Mouse (Mus musculus) naive thymus-derived CD4-positive, alpha-beta T cell, adult 2 months (primary cell): ENCODE data around the gene Cfap61.

Experiments
- DNase-seq: peaks from one replicate; pipeline ENCODE4 v3.0.0-alpha.2; 2011; ENCODE audit warnings: low read depth

The Cfap61 gene

GRCm38 (mm10) chr2:146147801-146148200, 213.2 kb downstream of the Cfap61 start:
- DNase-seq, result no peak

- no peak for DNase-seq
Observed at GRCm38 (mm10) chr2:146149206-146149974, 214.8 kb downstream of the Cfap61 start.

GRCm38 (mm10) chr2:146168017-146168803, 233.6 kb downstream of the Cfap61 start:
- DNase-seq, result no peak

- DNase-seq, result no peak
Observed at GRCm38 (mm10) chr2:146169492-146169891, 234.9 kb downstream of the Cfap61 start.

- no peak for DNase-seq
Observed at GRCm38 (mm10) chr2:146172106-146172505, 237.5 kb downstream of the Cfap61 start.

- DNase-seq, result no peak
Observed at GRCm38 (mm10) chr2:146174173-146174572, 239.6 kb downstream of the Cfap61 start.

- DNase-seq, result no peak
Observed at GRCm38 (mm10) chr2:146178718-146179117, 244.1 kb downstream of the Cfap61 start.

GRCm38 (mm10) chr2:146183830-146184793, 249.5 kb downstream of the Cfap61 start:
- DNase-seq, result no peak

- no peak for DNase-seq
Observed at GRCm38 (mm10) chr2:146196126-146196525, 261.5 kb downstream of the Cfap61 start.

GRCm38 (mm10) chr2:146197947-146198346, 263.4 kb downstream of the Cfap61 start:
- DNase-seq, result peak; percentile 10

GRCm38 (mm10) chr2:146210968-146211367, 276.4 kb downstream of the Cfap61 start:
- DNase-seq, result no peak

- DNase-seq, result peak; percentile 58
Observed at GRCm38 (mm10) chr2:146214715-146215114, 280.1 kb downstream of the Cfap61 start.

GRCm38 (mm10) chr2:146216111-146217064, 281.8 kb downstream of the Cfap61 start:
- no peak for DNase-seq

- DNase-seq, result no peak
Observed at GRCm38 (mm10) chr2:146217227-146217980, 282.8 kb downstream of the Cfap61 start.

- no peak for DNase-seq
Observed at GRCm38 (mm10) chr2:146218161-146218691, 283.6 kb downstream of the Cfap61 start.

- no peak for DNase-seq
Observed at GRCm38 (mm10) chr2:146218881-146219535, 284.4 kb downstream of the Cfap61 start.

GRCm38 (mm10) chr2:146219791-146220190, 285.2 kb downstream of the Cfap61 start:
- no peak for DNase-seq

- DNase-seq, result no peak
Observed at GRCm38 (mm10) chr2:146220591-146221075, 286.0 kb downstream of the Cfap61 start.
